Mouse (Mus musculus) olfactory bulb, adult 2 months (tissue): ENCODE results near the gene Sun1. TPM values are rescaled to one million over a fixed set of nuclear protein-coding genes. Genes with fewer than 3 reads are reported as not detected.
A peak's percentile ranks its signal among the peaks of the same experiment; 100 is the strongest.

ENCODE experiments used
- H3K27ac ChIP-seq: fragments of 200-500 bp; 2 replicates; pipeline ENCODE4 v1.5.1; 2012; ENCODE audit warnings: low read depth, low read length; ENCODE audit not compliant: insufficient read depth
- H3K4me1 ChIP-seq: fragments of 200-500 bp; 2 replicates; pipeline ENCODE4 v1.6.1; 2012; ENCODE audit warnings: low read length; ENCODE audit not compliant: control insufficient read depth, insufficient read depth
- H3K4me3 ChIP-seq: fragments of 200-500 bp; 2 replicates; pipeline ENCODE4 v1.5.1; 2012; ENCODE audit warnings: mild to moderate bottlenecking, low read depth, low read length, moderate library complexity; ENCODE audit not compliant: insufficient read depth
- CTCF ChIP-seq: fragments of 200-500 bp; IDR thresholded peaks from 2 replicates; pipeline ENCODE4 v1.5.1; 2012; ENCODE audit warnings: low read depth, mild to moderate bottlenecking, low read length, moderate library complexity; ENCODE audit not compliant: insufficient read depth
- POLR2A ChIP-seq: fragments of 200-500 bp; IDR thresholded peaks from 2 replicates; pipeline ENCODE4 v1.6.1; 2012; ENCODE audit warnings: mild to moderate bottlenecking, low read depth, low read length, moderate library complexity; ENCODE audit not compliant: insufficient read depth
- WGBS: fragments of 180-500 bp; shearing (Covaris S2); methylation state at CpG from one replicate; pipeline ENCODE4 v1.1.7; 2018; 5-methylcytosine and 5-hydroxymethylcytosine counted together
- polyA plus RNA-seq: library from polyadenylated mRNA; stranded (reverse); fragments of >200 nt; gene quantifications from 2 replicates; pipeline ENCODE4 v1.2.4, GENCODE M21; 2012; ENCODE audit warnings: low replicate concordance; ENCODE audit not compliant: missing spikeins, insufficient read depth, insufficient read length

Gene Sun1
- polyA plus RNA-seq, 1 experiment: not detected

DNA sequence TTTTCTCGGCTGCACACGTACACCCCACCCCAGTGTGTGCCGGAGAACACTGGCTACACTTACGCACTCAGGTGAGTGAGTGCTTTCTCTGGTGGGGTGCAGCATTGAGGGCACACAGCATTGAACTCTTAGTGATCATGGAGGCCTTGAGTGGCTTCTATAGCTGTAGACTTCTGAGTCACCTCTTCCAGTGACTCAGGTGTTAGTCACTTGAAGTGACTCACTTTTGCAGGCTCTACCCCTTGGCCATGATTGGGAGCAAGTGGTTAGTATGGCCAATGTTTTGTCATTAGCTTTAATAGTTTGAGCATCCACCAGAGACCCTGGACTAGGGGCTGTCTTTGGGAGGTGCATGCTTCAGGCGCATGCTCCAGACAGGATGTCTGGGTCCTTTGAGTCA, 14.7 kb downstream of the Sun1 start:
- H3K27ac ChIP-seq: peak overlapping the region; percentile 30
- 72% methylated on average over 5 of the region's 5 CpGs for WGBS
- TF ChIP-seq POLR2A (no peak), CTCF (no peak)
- H3K4me1 ChIP-seq: peaks cover 14% of the 10 kb centered on the region
- no peak overlapping the region for H3K4me3 ChIP-seq

DNA sequence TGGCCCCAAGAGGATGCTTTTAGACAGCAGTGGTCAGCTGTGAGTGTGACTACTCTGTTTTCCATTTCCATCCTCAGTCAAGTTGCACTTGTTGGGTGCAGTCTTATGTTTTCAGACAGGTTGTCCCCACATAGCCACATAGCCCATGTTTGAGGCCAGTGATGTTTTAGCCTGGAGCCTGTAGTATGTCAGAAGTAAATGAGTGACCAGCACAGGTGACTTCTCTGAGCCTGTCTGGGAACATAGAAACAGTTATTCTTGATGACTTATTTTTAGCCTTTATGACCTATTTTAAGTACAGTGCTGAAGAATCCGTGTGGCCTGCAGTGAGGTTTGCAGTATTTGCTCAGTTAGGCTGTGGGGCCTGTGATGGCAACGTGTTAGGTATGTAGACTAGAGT, 15.7 kb downstream of the Sun1 start:
- TF ChIP-seq POLR2A: no peak
- TF ChIP-seq CTCF: no peak
- Histone ChIP-seq H3K4me3 (no peak overlapping the region), H3K4me1 (peaks cover 14% of the 10 kb centered on the region), H3K27ac (peak overlapping the region; percentile 2; the same call in 1 of the 2 replicates)
- 76% methylated on average over 2 of the region's 2 CpGs for WGBS

DNA sequence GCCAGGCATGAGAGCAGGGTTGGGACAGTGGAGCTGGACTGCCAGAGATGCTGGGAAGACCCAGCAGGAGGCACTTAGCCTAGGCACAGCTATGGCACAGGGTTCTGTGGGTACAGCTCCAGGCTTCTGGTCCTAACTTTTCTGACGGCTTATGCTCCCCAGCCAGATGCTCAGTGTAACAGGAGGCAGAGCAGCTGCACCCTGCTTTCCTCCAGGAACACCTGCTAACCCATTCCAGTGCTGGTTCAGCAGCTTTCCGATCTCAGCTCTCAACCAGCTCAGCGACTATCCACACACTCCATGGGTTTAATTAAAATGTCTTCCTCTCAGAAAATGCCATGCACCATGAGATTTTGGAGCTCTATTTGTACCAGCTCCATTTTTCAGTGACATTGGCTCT, 16.3 kb downstream of the Sun1 start:
- no peak for TF ChIP-seq POLR2A
- H3K27ac ChIP-seq: peak overlapping the region; percentile 36; the same call in 1 of the 2 replicates
- no peak overlapping the region for H3K4me3 ChIP-seq
- peaks cover 14% of the 10 kb centered on the region for H3K4me1 ChIP-seq
- 38% methylated on average over 3 of the region's 3 CpGs for WGBS

- Histone ChIP-seq H3K4me1 (peaks cover 9% of the 10 kb centered on the region), H3K4me3 (no peak overlapping the region), H3K27ac (no peak overlapping the region)
- no peak for TF ChIP-seq POLR2A
- TF ChIP-seq CTCF: no peak
- 65% methylated on average over 4 of the region's 4 CpGs for WGBS
Observed at GRCm38 (mm10) chr5:139220006-139220515, 19.6 kb downstream of the Sun1 start.

GRCm38 (mm10) chr5:139220610-139221009, 20.2 kb downstream of the Sun1 start:
- Histone ChIP-seq H3K4me3 (no peak overlapping the region), H3K4me1 (peaks cover 11% of the 10 kb centered on the region), H3K27ac (no peak overlapping the region)
- WGBS: 87% methylated on average over 4 of the region's 4 CpGs
- TF ChIP-seq CTCF: no peak
- TF ChIP-seq POLR2A: no peak

DNA sequence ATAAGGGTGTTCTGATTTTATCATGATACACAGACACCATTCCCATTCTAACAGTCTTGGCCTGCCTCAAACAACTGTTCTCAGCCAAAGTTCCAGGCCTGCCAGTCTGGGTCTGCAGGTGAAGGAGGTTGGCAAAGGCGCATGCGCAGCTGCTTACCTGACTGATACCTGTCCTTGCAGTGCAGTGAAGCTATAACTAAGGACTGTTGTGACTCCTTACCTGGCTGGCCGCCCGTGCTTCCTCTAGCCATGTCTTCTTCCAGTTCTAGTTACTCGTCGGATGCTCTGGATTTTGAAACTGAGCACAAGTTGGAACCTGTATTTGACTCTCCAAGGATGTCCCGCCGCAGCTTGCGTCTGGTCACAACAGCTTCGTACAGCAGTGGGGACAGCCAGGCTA, 22.9 kb downstream of the Sun1 start:
- 93% methylated on average over 10 of the region's 10 CpGs for WGBS
- TF ChIP-seq CTCF (no peak), POLR2A (no peak)
- Histone ChIP-seq H3K4me1 (peaks cover 4% of the 10 kb centered on the region; the same call in 1 of the 2 replicates), H3K27ac (no peak overlapping the region), H3K4me3 (no peak overlapping the region)

DNA sequence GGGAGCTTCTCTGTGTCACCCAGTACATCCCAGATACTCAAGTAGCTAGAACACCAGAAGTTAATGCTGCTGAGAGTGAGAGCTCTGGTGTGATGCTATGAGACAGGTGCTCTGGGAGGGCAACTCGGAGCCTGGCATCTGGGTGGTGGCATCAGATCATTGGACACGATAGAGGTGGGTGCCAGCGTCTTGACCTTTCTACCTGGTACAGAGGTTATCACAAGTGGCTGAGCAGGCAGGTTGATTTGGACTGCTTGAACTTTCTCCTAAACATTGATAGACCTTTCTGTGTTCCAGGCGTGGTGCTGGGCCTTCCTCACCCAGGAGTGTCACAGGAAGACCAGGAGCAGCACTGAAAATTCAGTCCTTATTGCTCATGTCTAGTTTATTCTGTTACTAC, 26.8 kb downstream of the Sun1 start:
- Histone ChIP-seq H3K4me3 (no peak overlapping the region), H3K4me1 (peaks cover 15% of the 10 kb centered on the region), H3K27ac (no peak overlapping the region)
- no peak for TF ChIP-seq POLR2A
- WGBS: over 99% methylated on average over 4 of the region's 4 CpGs

DNA sequence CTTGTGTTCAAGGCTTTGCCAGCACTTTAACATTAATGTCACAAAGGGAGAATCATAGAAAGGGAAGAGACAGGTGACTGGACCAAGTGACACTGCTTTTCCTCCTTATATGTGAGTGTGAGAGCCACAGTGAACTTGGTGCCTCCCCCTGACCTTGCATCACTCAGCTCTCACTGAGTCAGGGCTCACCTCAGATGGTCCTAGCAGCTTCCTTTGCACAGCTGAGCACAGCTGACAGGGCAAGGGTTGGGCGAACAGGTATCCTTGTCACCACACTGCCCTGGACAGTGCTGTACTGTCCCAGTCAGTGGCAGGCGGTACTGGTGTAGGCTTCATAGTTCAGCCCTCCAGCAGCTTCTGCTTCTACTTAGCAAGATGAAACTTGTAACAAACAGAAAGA, 27.2 kb downstream of the Sun1 start:
- H3K4me1 ChIP-seq: peaks cover 15% of the 10 kb centered on the region
- no peak for TF ChIP-seq POLR2A
- no peak for TF ChIP-seq CTCF
- WGBS: 96% methylated on average over 2 of the region's 2 CpGs

GRCm38 (mm10) chr5:139228318-139228717, 27.9 kb downstream of the Sun1 start:
- Histone ChIP-seq H3K4me1 (peaks cover 15% of the 10 kb centered on the region), H3K4me3 (no peak overlapping the region), H3K27ac (no peak overlapping the region)
- WGBS: 85% methylated on average over 3 of the region's 3 CpGs
- TF ChIP-seq CTCF: no peak
- TF ChIP-seq POLR2A: no peak

More for the DNA sequence above, 27.2 kb downstream of the Sun1 start:
- Histone ChIP-seq H3K27ac (no peak overlapping the region), H3K4me3 (no peak overlapping the region)

- H3K27ac ChIP-seq: peak overlapping the region; percentile 23; the same call in 1 of the 2 replicates
- H3K4me1 ChIP-seq: peaks cover 15% of the 10 kb centered on the region
- TF ChIP-seq POLR2A (no peak), CTCF (no peak)
- H3K4me3 ChIP-seq: no peak overlapping the region
- 78% methylated on average over 3 of the region's 3 CpGs for WGBS
Observed at GRCm38 (mm10) chr5:139229716-139230115, 29.3 kb downstream of the Sun1 start.
